Mouse (Mus musculus) ovary, adult 10 weeks (tissue): ENCODE measurements around the gene Umodl1. TPM values are rescaled to one million over a fixed set of nuclear protein-coding genes. Genes with fewer than 3 reads are reported as not detected.

ENCODE experiments used
- polyA plus RNA-seq: library from polyadenylated mRNA; stranded (reverse); fragments of 350-450 nt; fragmentation: Illumina TruSeq; extraction: RNeasy Lipid Tissue Mini Kit (QIAGEN cat#74804); gene quantifications from one replicate; pipeline ENCODE4 v1.2.3, GENCODE M21; 2014

The Umodl1 gene
- polyA plus RNA-seq: 4.4 TPM

GRCm38 (mm10) chr17:30954340-30954739 is at the start of gene Umodl1:
TSS of gene Umodl1 (plus strand) at chr17:30954640.

GRCm38 (mm10) chr17:31057151-31057890 is 102.9 kb downstream of the Umodl1 start, which contains the start of gene Abcg1:
TSS of gene Abcg1 (plus strand) at chr17:31057675.

Other genes starting within 250 kb of the Umodl1 start
- gene Glp1r, start 52.8 kb upstream of the Umodl1 start, polyA plus RNA-seq: 0.09 TPM
- gene Abcg1, start 103.0 kb downstream of the Umodl1 start, polyA plus RNA-seq: 5.2 TPM
- not detected for gene Tff3, start 175.0 kb downstream of the Umodl1 start, polyA plus RNA-seq
- gene Tff2, start 189.6 kb downstream of the Umodl1 start, polyA plus RNA-seq: not detected
- not detected for gene Tff1, start 210.6 kb downstream of the Umodl1 start, polyA plus RNA-seq
- gene Tmprss3, start 244.3 kb downstream of the Umodl1 start, polyA plus RNA-seq: not detected